In the genomic region with DNA sequence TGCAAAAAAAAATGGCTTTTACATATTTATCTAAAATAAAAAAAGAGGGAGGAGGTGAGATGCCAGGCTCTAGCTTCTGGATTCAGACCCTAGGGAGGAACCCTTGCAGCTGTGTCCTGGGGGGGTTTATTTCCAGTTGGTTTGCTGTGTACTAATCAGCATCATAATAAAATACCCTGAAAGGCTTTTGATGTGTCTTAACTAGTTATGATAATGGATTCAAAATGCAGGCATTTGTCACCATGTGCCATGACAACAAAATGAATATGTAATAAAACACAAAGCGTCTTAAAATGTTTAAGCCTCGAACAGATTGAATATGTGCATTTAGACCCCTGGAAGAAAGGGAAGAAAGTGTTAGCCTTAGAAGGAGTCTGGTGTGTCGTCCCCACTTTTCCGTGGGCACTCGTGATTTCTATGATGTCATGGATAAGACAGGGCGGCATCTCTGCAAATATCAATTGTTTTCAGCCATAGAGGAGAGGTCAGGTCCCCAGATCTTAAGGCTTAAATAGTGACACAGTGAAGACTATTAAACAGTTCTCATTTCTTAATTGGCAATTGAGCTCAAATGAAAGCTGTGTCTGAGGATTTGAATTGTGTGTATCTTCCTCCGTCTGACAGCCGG, we compare ENCODE assay signal across 14 mouse cellular contexts. TPM values are rescaled to one million over a fixed set of nuclear protein-coding genes. Genes with fewer than 3 reads are reported as not detected.
A peak's percentile ranks its signal among the peaks of the same experiment; 100 is the strongest.
DNase-seq lines count a peak whose midpoint lies in the region; ATAC-seq and TF ChIP-seq lines count a peak whose summit lies in the region.
"Had no signal": no experiment of that assay in that cellular context is flagged by ENCODE, and none has a peak within 500 bp of the region (broad histone marks: within the 10 kb centered on the region; RNA-seq: fewer than 3 reads in every experiment).

No protein-coding gene starts in this region.

- H3K36me3 ChIP-seq in embryonic facial prominence, embryonic 15.5 days, result no peaks in the 10 kb centered on the region
- H3K36me3 ChIP-seq in embryonic facial prominence, embryonic 10.5 days (replicated peaks), result peaks cover 29% of the 10 kb centered on the region
- H3K36me3 ChIP-seq in hindbrain, embryonic 11.5 days (ENCODE audit: control insufficient read depth, insufficient read depth, low read length), result 0 out of 2 replicates have a peak, but pooled peaks cover 2% of the 10 kb centered on the region
- peaks cover 19% of the 10 kb centered on the region for H3K36me3 ChIP-seq in midbrain, embryonic 12.5 days
- peaks cover 7% of the 10 kb centered on the region; the same call in 1 of the 2 replicates for H3K36me3 ChIP-seq in intestine, postnatal 0 days (ENCODE audit: control insufficient read depth, insufficient read depth)

- no peak for DNase-seq in embryonic facial prominence, embryonic 10.5 days (ENCODE audit: low spot score)
- DNase-seq in brain, embryonic 14.5 days (ENCODE audit: low read depth), result peak; percentile 67
- DNase-seq in hindbrain, embryonic 11.5 days (ENCODE audit: low spot score), result peak; percentile 31
- no peak for DNase-seq in spleen, postnatal 14 days (ENCODE audit: low spot score in 2 of 2)
- no peak for DNase-seq in adipocyte (ENCODE audit: low spot score)
- DNase-seq: gastrocnemius, postnatal 25 days; heart, postnatal 4 days; kidney, adult 18-20 months; kidney, postnatal 4 days; right cerebral cortex, adult 18-20 months had no signal

- no peaks in the 10 kb centered on the region for H3K27me3 ChIP-seq in embryonic facial prominence, embryonic 15.5 days
- no peaks in the 10 kb centered on the region for H3K27me3 ChIP-seq in embryonic facial prominence, embryonic 10.5 days (replicated peaks; ENCODE audit: low read depth, poor library complexity, severe bottlenecking)
- no peaks in the 10 kb centered on the region for H3K27me3 ChIP-seq in hindbrain, embryonic 11.5 days (ENCODE audit: control insufficient read depth, insufficient read depth, low read length)
- peaks cover 11% of the 10 kb centered on the region for H3K27me3 ChIP-seq in midbrain, embryonic 12.5 days
- H3K27me3 ChIP-seq in intestine, postnatal 0 days (replicated peaks; ENCODE audit: control insufficient read depth, insufficient read depth, low read length), result no peaks in the 10 kb centered on the region
- H3K27me3 ChIP-seq: heart, embryonic 12.5 days had no signal

- H3K4me2 ChIP-seq in embryonic facial prominence, embryonic 15.5 days (replicated peaks), result no peak overlapping the region
- no peak overlapping the region for H3K4me2 ChIP-seq in hindbrain, embryonic 11.5 days (replicated peaks; ENCODE audit: low read depth, low read length)
- peak overlapping the region; percentile 17 for H3K4me2 ChIP-seq in midbrain, embryonic 12.5 days (replicated peaks)
- H3K4me2 ChIP-seq in intestine, postnatal 0 days (replicated peaks; ENCODE audit: low read depth), result no peak overlapping the region
- H3K4me2 ChIP-seq: heart, embryonic 12.5 days had no signal

- TF ChIP-seq POLR2A in brain, embryonic 14.5 days (IDR thresholded peaks at IDR 0.05; ENCODE audit: borderline replicate concordance, extremely low read depth, insufficient read depth, insufficient read length, poor library complexity, severe bottlenecking), result no peak

- 66% methylated on average over 8 of the region's 8 CpGs for WGBS in embryonic facial prominence, embryonic 15.5 days
- WGBS in embryonic facial prominence, embryonic 10.5 days, result 87% methylated on average over 8 of the region's 8 CpGs
- 62% methylated on average over 8 of the region's 8 CpGs for WGBS in hindbrain, embryonic 11.5 days
- WGBS in midbrain, embryonic 12.5 days, result 35% methylated on average over 8 of the region's 8 CpGs
- 92% methylated on average over 8 of the region's 8 CpGs for WGBS in intestine, postnatal 0 days

- H3K9me3 ChIP-seq in embryonic facial prominence, embryonic 15.5 days (replicated peaks), result no peaks in the 10 kb centered on the region
- H3K9me3 ChIP-seq in embryonic facial prominence, embryonic 10.5 days, result no peaks in the 10 kb centered on the region
- no peaks in the 10 kb centered on the region for H3K9me3 ChIP-seq in hindbrain, embryonic 11.5 days (ENCODE audit: control insufficient read depth, low read length)
- no peaks in the 10 kb centered on the region for H3K9me3 ChIP-seq in midbrain, embryonic 12.5 days
- no peaks in the 10 kb centered on the region for H3K9me3 ChIP-seq in intestine, postnatal 0 days (ENCODE audit: control insufficient read depth)
- H3K9me3 ChIP-seq: heart, embryonic 12.5 days had no signal

- no peak for TF ChIP-seq CTCF in brain, embryonic 14.5 days (IDR thresholded peaks at IDR 0.05; ENCODE audit: borderline replicate concordance, extremely low read depth, insufficient read depth, insufficient read length)
- TF ChIP-seq CTCF in intestine, postnatal 0 days (IDR thresholded peaks at IDR 0.05; ENCODE audit: low read depth), result no peak

- H3K4me3 ChIP-seq in embryonic facial prominence, embryonic 15.5 days (replicated peaks), result no peak overlapping the region
- H3K4me3 ChIP-seq in embryonic facial prominence, embryonic 10.5 days, result no peak overlapping the region
- no peak overlapping the region for H3K4me3 ChIP-seq in hindbrain, embryonic 11.5 days (ENCODE audit: low read depth, low read length)
- no peak overlapping the region for H3K4me3 ChIP-seq in midbrain, embryonic 12.5 days
- H3K4me3 ChIP-seq in intestine, postnatal 0 days (ENCODE audit: low read depth, low read length), result no peak overlapping the region
- H3K4me3 ChIP-seq: heart, embryonic 12.5 days had no signal

- H3K9ac ChIP-seq in embryonic facial prominence, embryonic 15.5 days, result no peak overlapping the region
- peak overlapping the region; percentile 25; the same call in 1 of the 2 replicates for H3K9ac ChIP-seq in hindbrain, embryonic 11.5 days (ENCODE audit: low read depth, low read length)
- no peak overlapping the region for H3K9ac ChIP-seq in midbrain, embryonic 12.5 days (replicated peaks)
- no peak overlapping the region for H3K9ac ChIP-seq in intestine, postnatal 0 days (ENCODE audit: low read depth, low read length)
- H3K9ac ChIP-seq: heart, embryonic 12.5 days had no signal

- no peaks in the 10 kb centered on the region for H3K4me1 ChIP-seq in embryonic facial prominence, embryonic 15.5 days
- H3K4me1 ChIP-seq in embryonic facial prominence, embryonic 10.5 days, result peaks cover 6% of the 10 kb centered on the region
- H3K4me1 ChIP-seq in hindbrain, embryonic 11.5 days (replicated peaks; ENCODE audit: control insufficient read depth, insufficient read depth, low read length), result no peaks in the 10 kb centered on the region
- H3K4me1 ChIP-seq in midbrain, embryonic 12.5 days, result peaks cover 17% of the 10 kb centered on the region; the same call in 1 of the 2 replicates
- H3K4me1 ChIP-seq in intestine, postnatal 0 days (replicated peaks; ENCODE audit: control insufficient read depth, insufficient read depth, low read length), result no peaks in the 10 kb centered on the region
- H3K4me1 ChIP-seq: heart, embryonic 12.5 days had no signal

- ATAC-seq in embryonic facial prominence, embryonic 15.5 days (ENCODE audit: insufficient number of reproducible peaks, low FRiP score, low TSS enrichment, low read depth), result no peak
- peak; percentile 71; the same call in 1 of the 2 replicates for ATAC-seq in hindbrain, embryonic 11.5 days (ENCODE audit: low FRiP score)
- ATAC-seq in midbrain, embryonic 12.5 days (ENCODE audit: low FRiP score, low read depth), result peak; percentile 28; the same call in 1 of the 2 replicates
- no peak for ATAC-seq in intestine, postnatal 0 days

- H3K27ac ChIP-seq in embryonic facial prominence, embryonic 15.5 days (replicated peaks), result peak overlapping the region; percentile 63; the same call in 1 of the 2 replicates
- H3K27ac ChIP-seq in embryonic facial prominence, embryonic 10.5 days (replicated peaks), result no peak overlapping the region
- peak overlapping the region; percentile 65; the same call in 1 of the 2 replicates for H3K27ac ChIP-seq in hindbrain, embryonic 11.5 days (ENCODE audit: low read depth, low read length)
- H3K27ac ChIP-seq in midbrain, embryonic 12.5 days (replicated peaks), result peak overlapping the region; percentile 67
- H3K27ac ChIP-seq in intestine, postnatal 0 days (ENCODE audit: low read depth, low read length), result no peak overlapping the region

RNA-seq across cellular contexts. Expression of a gene that starts 59.7 kb away (rescaled TPM):
- 6.7 and 7.9 TPM in 2 replicates for polyA plus RNA-seq in embryonic facial prominence, embryonic 15.5 days (2015; fragmentation: Nextera tagmentation; extraction: Ambion mirVana)
- 11.7 and 12.8 TPM in 2 replicates for polyA plus RNA-seq in embryonic facial prominence, embryonic 10.5 days (2016; fragmentation: Nextera tagmentation; extraction: Ambion mirVana)
- 2.7 and 3.1 TPM in 2 replicates for polyA plus RNA-seq in brain, embryonic 14.5 days (2012; rRNA removed)
- 17.7 and 17.8 TPM in 2 replicates for polyA plus RNA-seq in hindbrain, embryonic 11.5 days (2014; fragmentation: Nextera tagmentation; extraction: Ambion mirVana)
- polyA plus RNA-seq in midbrain, embryonic 12.5 days (2016; fragmentation: Nextera tagmentation; extraction: Ambion mirVana), result 16.6 and 20.5 TPM in 2 replicates
- 1.2 TPM in 2 replicates for polyA plus RNA-seq in intestine, postnatal 0 days (2015; fragmentation: Nextera tagmentation; extraction: Ambion mirVana)

Comparison
In these comparisons a context has a peak if more than half of its experiments do, and no peak if none do; other contexts are left out.
1. H3K27ac ChIP-seq: peak in embryonic facial prominence, embryonic 15.5 days (single experiment), hindbrain, embryonic 11.5 days (single experiment) and midbrain, embryonic 12.5 days (single experiment); none in embryonic facial prominence, embryonic 10.5 days (single experiment) and intestine, postnatal 0 days (single experiment).
2. ATAC-seq: peak in hindbrain, embryonic 11.5 days (single experiment) and midbrain, embryonic 12.5 days (single experiment); none in embryonic facial prominence, embryonic 15.5 days (single experiment) and intestine, postnatal 0 days (single experiment).
3. DNase-seq: peak in brain, embryonic 14.5 days (single experiment) and hindbrain, embryonic 11.5 days (single experiment); none in embryonic facial prominence, embryonic 10.5 days (single experiment), spleen, postnatal 14 days (0 of 2) and adipocyte (single experiment).